Mouse (Mus musculus): ENCODE measurements around the gene Drap1. TPM values are rescaled to one million over a fixed set of nuclear protein-coding genes. Genes with fewer than 3 reads are reported as not detected.

The Drap1 gene
- polyA plus RNA-seq (2014; fragmentation: Nextera tagmentation; extraction: Ambion mirVana): 124 and 151 TPM in 2 replicates

DNA sequence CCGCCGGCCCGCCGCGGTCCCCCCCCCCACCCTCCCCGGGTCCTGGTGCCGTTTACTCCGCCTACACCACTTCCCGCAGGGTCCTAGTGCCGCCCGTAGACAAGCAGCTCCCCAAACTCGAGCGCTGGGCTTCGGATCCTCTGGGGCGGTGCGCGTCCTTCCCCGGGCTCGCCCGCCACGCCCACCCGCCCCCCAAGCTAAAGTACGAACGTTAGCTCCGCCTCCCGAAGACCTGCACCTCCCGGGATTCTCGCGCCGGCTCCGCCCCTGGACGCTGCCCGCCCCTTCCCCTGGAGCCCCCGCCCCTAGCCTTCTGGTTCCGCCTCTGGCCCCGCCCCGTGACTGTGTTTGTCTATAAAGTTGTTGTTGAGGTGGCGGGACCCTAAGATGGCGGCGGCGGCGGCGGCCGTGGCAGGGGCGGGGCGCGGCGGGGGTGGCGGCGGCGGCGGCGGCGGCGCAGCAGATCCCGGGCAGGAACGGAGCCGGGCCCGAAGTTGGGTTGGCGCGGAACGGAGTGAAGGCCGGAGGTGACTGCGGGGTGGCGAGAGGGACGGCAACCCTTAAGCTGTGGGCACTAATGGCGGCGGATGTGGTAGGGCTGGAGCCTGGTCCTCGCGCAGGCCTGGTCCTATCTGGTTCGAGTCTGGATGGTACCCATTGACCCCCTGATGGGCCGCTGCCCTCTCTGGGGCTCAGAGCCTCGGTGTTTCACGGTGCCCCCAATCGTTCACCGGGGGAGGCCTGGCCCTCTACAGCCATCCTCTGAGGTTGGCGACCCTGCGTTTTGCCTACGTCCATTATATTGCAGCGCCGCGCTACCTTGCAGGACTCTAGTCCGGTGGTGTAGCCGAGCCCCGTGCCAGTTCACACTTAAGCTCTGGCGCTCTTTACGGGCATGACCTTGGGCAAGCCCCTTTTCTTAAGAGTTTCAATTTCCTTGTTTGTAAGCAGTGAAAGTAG is at the start of gene Drap1, which contains the start of gene AI837181:
TSS of gene Drap1 (minus strand) at position 198 of the 960 bp plus-strand sequence.
TSS of gene AI837181 (plus strand) at position 363 of the 960 bp plus-strand sequence.
- peak; percentile 90 for ATAC-seq (replicated peaks; ENCODE audit: low FRiP score)
- H3K4me3 ChIP-seq (ENCODE audit: low read depth, low read length): peak within 1 kb of the TSS; percentile 88
- peak; percentile 98 for DNase-seq (ENCODE audit: low spot score)
- H3K36me3 ChIP-seq (ENCODE audit: control insufficient read depth, insufficient read depth, low read length): peaks cover 19% of the 10 kb centered on the region; the same call in 1 of the 2 replicates
- H3K27ac ChIP-seq (ENCODE audit: low read depth, low read length): peak within 1 kb of the TSS; percentile 83
- under 1% methylated on average over 84 of the region's 87 CpGs for WGBS
- H3K27me3 ChIP-seq (replicated peaks; ENCODE audit: control insufficient read depth, insufficient read depth, low read length): no peaks in the 10 kb centered on the region
- peak within 1 kb of the TSS; percentile 93 for H3K4me2 ChIP-seq
- peak within 1 kb of the TSS; percentile 91 for H3K9ac ChIP-seq (ENCODE audit: low read depth, low read length)
- no peaks in the 10 kb centered on the region for H3K9me3 ChIP-seq (ENCODE audit: control insufficient read depth, low read length)
- peaks cover 21% of the 10 kb centered on the region for H3K4me1 ChIP-seq (replicated peaks; ENCODE audit: control insufficient read depth, insufficient read depth, low read length)

DNA sequence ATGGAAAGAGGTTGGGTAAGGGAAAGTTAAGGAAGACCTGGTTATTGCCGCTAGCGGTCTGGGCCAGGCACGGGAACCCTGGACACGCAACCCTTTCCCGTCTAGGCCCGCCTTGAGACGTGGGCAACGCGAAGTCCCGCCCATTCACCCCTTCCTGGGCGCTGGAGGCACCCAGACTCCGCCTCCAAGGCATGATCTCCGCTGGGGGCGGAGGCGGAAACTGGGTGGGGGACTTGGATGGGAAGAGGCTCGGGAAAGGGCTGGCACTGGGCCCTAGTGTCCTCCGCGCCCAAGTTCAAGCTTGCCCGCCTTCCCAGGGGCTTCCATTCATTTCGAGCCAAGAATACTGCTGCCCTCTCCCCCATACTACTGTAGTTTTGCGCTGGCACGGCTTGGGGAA is 48.9 kb upstream of the Drap1 start, which contains the start of gene Efemp2:
TSS of gene Efemp2 (plus strand) at position 235 of the 400 bp plus-strand sequence.
- Histone ChIP-seq H3K9me3 (ENCODE audit: control insufficient read depth, low read length) (no peaks in the 10 kb centered on the region), H3K36me3 (ENCODE audit: control insufficient read depth, insufficient read depth, low read length) (peaks cover 4% of the 10 kb centered on the region; the same call in 1 of the 2 replicates), H3K4me1 (replicated peaks; ENCODE audit: control insufficient read depth, insufficient read depth, low read length) (peaks cover 4% of the 10 kb centered on the region; the same call in 1 of the 2 replicates), H3K9ac (ENCODE audit: low read depth, low read length) (peak within 1 kb of the TSS; percentile 65), H3K4me2 (peak within 1 kb of the TSS; percentile 96), H3K4me3 (ENCODE audit: low read depth, low read length) (peak within 1 kb of the TSS; percentile 62), H3K27ac (ENCODE audit: low read depth, low read length) (peak within 1 kb of the TSS; percentile 59), H3K27me3 (replicated peaks; ENCODE audit: control insufficient read depth, insufficient read depth, low read length) (no peaks in the 10 kb centered on the region; the same call in 1 of the 2 replicates)
- 4% methylated on average over 22 of the region's 22 CpGs for WGBS
- DNase-seq (ENCODE audit: low spot score): peak; percentile 81
- ATAC-seq (replicated peaks; ENCODE audit: low FRiP score): peak; percentile 81

DNA sequence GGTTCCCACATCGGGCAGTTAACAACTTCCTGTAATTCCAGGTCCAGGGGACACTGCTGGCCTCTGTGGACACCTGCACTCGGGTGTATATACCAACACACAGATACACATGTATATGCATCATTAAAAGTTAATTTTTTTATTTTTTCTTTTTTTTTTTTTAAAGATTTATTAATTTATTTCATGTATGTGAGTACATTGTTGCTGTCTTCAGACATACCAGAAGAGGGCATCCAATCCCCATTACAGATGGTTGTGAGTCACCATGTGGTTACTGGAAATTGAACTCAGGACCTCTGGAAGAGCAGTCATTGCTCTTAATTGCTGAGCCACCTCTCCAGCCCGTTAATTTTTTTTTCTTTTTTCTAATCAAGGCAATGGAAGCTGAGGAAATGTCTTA is 48.1 kb upstream of the Drap1 start:
- no peaks in the 10 kb centered on the region; the same call in 1 of the 2 replicates for H3K27me3 ChIP-seq (replicated peaks; ENCODE audit: control insufficient read depth, insufficient read depth, low read length)
- no peak overlapping the region for H3K27ac ChIP-seq (ENCODE audit: low read depth, low read length)
- 0 out of 2 replicates have a peak, but pooled peaks cover 4% of the 10 kb centered on the region for H3K36me3 ChIP-seq (ENCODE audit: control insufficient read depth, insufficient read depth, low read length)
- no peak overlapping the region for H3K4me2 ChIP-seq
- WGBS: 62% methylated on average over 3 of the region's 3 CpGs
- no peaks in the 10 kb centered on the region for H3K9me3 ChIP-seq (ENCODE audit: control insufficient read depth, low read length)
- ATAC-seq (replicated peaks; ENCODE audit: low FRiP score): no peak
- H3K9ac ChIP-seq (ENCODE audit: low read depth, low read length): no peak overlapping the region
- DNase-seq (ENCODE audit: low spot score): no peak
- peaks cover 4% of the 10 kb centered on the region; the same call in 1 of the 2 replicates for H3K4me1 ChIP-seq (replicated peaks; ENCODE audit: control insufficient read depth, insufficient read depth, low read length)
- H3K4me3 ChIP-seq (ENCODE audit: low read depth, low read length): no peak overlapping the region

- no peaks in the 10 kb centered on the region; the same call in 1 of the 2 replicates for H3K27me3 ChIP-seq (replicated peaks; ENCODE audit: control insufficient read depth, insufficient read depth, low read length)
- H3K9me3 ChIP-seq (ENCODE audit: control insufficient read depth, low read length): no peaks in the 10 kb centered on the region
- H3K4me1 ChIP-seq (replicated peaks; ENCODE audit: control insufficient read depth, insufficient read depth, low read length): peaks cover 4% of the 10 kb centered on the region; the same call in 1 of the 2 replicates
- WGBS: 60% methylated on average over 5 of the region's 5 CpGs
- DNase-seq (ENCODE audit: low spot score) (no peak), ATAC-seq (replicated peaks; ENCODE audit: low FRiP score) (no peak)
- no peak overlapping the region for H3K27ac ChIP-seq (ENCODE audit: low read depth, low read length)
- peaks cover 5% of the 10 kb centered on the region; the same call in 1 of the 2 replicates for H3K36me3 ChIP-seq (ENCODE audit: control insufficient read depth, insufficient read depth, low read length)
- H3K4me2 ChIP-seq: no peak overlapping the region
- H3K4me3 ChIP-seq (ENCODE audit: low read depth, low read length): no peak overlapping the region
- no peak overlapping the region for H3K9ac ChIP-seq (ENCODE audit: low read depth, low read length)
Measured at GRCm38 (mm10) chr19:5471846-5472245, 47.1 kb upstream of the Drap1 start.

- H3K27me3 ChIP-seq (replicated peaks; ENCODE audit: control insufficient read depth, insufficient read depth, low read length): no peaks in the 10 kb centered on the region
- H3K9me3 ChIP-seq (ENCODE audit: control insufficient read depth, low read length): no peaks in the 10 kb centered on the region
- DNase-seq (ENCODE audit: low spot score): no peak
- ATAC-seq (replicated peaks; ENCODE audit: low FRiP score): no peak
- peaks cover 17% of the 10 kb centered on the region for H3K36me3 ChIP-seq (ENCODE audit: control insufficient read depth, insufficient read depth, low read length)
- H3K4me1 ChIP-seq (replicated peaks; ENCODE audit: control insufficient read depth, insufficient read depth, low read length): no peaks in the 10 kb centered on the region
- H3K4me3 ChIP-seq (ENCODE audit: low read depth, low read length): no peak within 1 kb of the TSS
- H3K27ac ChIP-seq (ENCODE audit: low read depth, low read length): no peak within 1 kb of the TSS
- H3K9ac ChIP-seq (ENCODE audit: low read depth, low read length): no peak within 1 kb of the TSS
- WGBS: 42% methylated on average over 5 of the region's 5 CpGs
- no peak within 1 kb of the TSS for H3K4me2 ChIP-seq
Measured at GRCm38 (mm10) chr19:5468374-5468773, 43.6 kb upstream of the Drap1 start, which contains the start of gene Ctsw. Gene Ctsw, minus strand, starts transcription at chr19:5468507.

DNA sequence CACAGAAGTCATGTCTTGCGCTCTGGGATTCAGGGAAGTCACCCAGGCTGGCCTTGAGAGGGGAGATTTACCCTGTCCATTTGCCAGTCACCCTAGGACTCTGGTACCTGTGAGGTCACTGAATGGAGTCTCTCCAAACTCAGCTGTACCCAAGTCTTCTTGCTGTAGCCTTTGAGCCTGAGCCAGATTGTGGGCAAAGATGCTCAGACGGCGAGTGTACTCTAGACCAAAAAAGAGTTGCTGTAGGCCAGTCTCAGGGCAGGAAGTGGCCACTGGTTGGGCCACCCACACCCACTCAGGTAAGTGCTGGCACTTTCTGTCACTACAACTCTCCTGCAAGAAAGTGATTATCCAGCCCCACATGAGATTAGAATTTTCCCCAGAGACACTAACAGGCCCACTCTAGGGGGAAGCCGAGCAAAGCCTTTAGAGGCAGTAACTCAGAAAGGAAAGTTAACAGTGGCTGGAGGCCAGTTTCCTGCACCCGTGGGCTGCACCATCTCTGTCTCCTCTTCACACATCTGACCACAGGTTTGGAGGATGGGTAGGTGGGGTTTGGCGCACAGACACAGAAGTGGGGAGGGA is 42.2 kb upstream of the Drap1 start:
- WGBS: 87% methylated on average over 6 of the region's 6 CpGs
- H3K36me3 ChIP-seq (ENCODE audit: control insufficient read depth, insufficient read depth, low read length): peaks cover 19% of the 10 kb centered on the region
- no peaks in the 10 kb centered on the region for H3K9me3 ChIP-seq (ENCODE audit: control insufficient read depth, low read length)
- ATAC-seq (replicated peaks; ENCODE audit: low FRiP score) (no peak), DNase-seq (ENCODE audit: low spot score) (no peak)
- no peak overlapping the region for H3K9ac ChIP-seq (ENCODE audit: low read depth, low read length)
- no peak overlapping the region for H3K4me3 ChIP-seq (ENCODE audit: low read depth, low read length)
- no peak overlapping the region for H3K27ac ChIP-seq (ENCODE audit: low read depth, low read length)
- H3K27me3 ChIP-seq (replicated peaks; ENCODE audit: control insufficient read depth, insufficient read depth, low read length): no peaks in the 10 kb centered on the region
- no peaks in the 10 kb centered on the region for H3K4me1 ChIP-seq (replicated peaks; ENCODE audit: control insufficient read depth, insufficient read depth, low read length)
- no peak overlapping the region for H3K4me2 ChIP-seq

- no peak for DNase-seq (ENCODE audit: low spot score)
- WGBS: 89% methylated on average over 8 of the region's 8 CpGs
- no peaks in the 10 kb centered on the region for H3K27me3 ChIP-seq (replicated peaks; ENCODE audit: control insufficient read depth, insufficient read depth, low read length)
- H3K27ac ChIP-seq (ENCODE audit: low read depth, low read length): no peak overlapping the region
- peaks cover 19% of the 10 kb centered on the region for H3K36me3 ChIP-seq (ENCODE audit: control insufficient read depth, insufficient read depth, low read length)
- ATAC-seq (replicated peaks; ENCODE audit: low FRiP score): no peak
- no peak overlapping the region for H3K4me3 ChIP-seq (ENCODE audit: low read depth, low read length)
- no peaks in the 10 kb centered on the region for H3K9me3 ChIP-seq (ENCODE audit: control insufficient read depth, low read length)
- no peak overlapping the region for H3K4me2 ChIP-seq
- H3K9ac ChIP-seq (ENCODE audit: low read depth, low read length): no peak overlapping the region
- peaks cover 8% of the 10 kb centered on the region for H3K4me1 ChIP-seq (replicated peaks; ENCODE audit: control insufficient read depth, insufficient read depth, low read length)
Measured at GRCm38 (mm10) chr19:5465037-5465436, 40.3 kb upstream of the Drap1 start.

DNA sequence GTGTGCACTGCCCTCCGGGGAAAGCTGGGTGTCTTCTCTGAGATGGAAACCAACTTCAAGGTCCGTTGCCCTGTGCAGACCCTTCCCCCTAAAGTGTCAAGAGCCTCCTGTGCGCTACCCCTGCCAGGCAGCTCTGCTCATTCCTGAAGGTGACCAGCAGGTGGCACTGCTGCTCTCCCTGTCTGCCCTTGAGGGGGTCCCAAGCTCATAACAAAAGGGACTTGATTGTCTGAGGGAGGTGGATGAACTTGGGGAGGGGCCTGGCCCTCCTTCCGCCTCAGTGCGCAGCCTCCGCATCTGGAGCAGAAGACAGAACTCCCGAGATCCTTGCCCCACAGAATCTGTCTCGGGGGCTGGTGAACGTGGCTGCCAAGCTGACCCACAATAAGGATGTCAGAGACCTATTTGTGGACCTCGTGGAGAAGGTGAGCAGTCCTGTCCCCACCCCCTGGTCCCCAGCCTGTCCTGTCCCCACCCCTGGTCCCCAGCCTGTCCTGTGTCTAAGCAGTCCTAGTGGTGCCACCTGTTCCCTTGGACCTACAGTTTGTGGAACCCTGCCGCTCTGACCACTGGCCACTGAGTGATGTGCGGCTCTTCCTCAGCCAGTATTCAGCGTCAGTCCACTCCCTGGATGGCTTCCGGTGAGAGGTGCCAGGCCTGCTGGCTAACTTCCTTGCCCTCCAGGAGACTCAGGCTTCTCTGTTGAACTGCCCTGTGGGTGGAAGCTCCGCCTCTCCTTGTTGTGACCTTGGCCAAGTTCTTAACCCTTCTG is 39.2 kb upstream of the Drap1 start:
- ATAC-seq (replicated peaks; ENCODE audit: low FRiP score) (no peak), DNase-seq (ENCODE audit: low spot score) (peak; percentile 54)
- H3K4me3 ChIP-seq (ENCODE audit: low read depth, low read length): peak overlapping the region; percentile 9; the same call in 1 of the 2 replicates
- peaks cover 8% of the 10 kb centered on the region for H3K4me1 ChIP-seq (replicated peaks; ENCODE audit: control insufficient read depth, insufficient read depth, low read length)
- 59% methylated on average over 15 of the region's 15 CpGs for WGBS
- peaks cover 19% of the 10 kb centered on the region for H3K36me3 ChIP-seq (ENCODE audit: control insufficient read depth, insufficient read depth, low read length)
- H3K4me2 ChIP-seq: peak overlapping the region; percentile 1; the same call in 1 of the 2 replicates
- H3K9me3 ChIP-seq (ENCODE audit: control insufficient read depth, low read length): no peaks in the 10 kb centered on the region
- no peak overlapping the region for H3K9ac ChIP-seq (ENCODE audit: low read depth, low read length)
- no peak overlapping the region for H3K27ac ChIP-seq (ENCODE audit: low read depth, low read length)
- no peaks in the 10 kb centered on the region for H3K27me3 ChIP-seq (replicated peaks; ENCODE audit: control insufficient read depth, insufficient read depth, low read length)

Measured in liver, embryonic 11.5 days (tissue).